Mouse (Mus musculus) lung, embryonic 15.5 days (tissue): ENCODE results near the gene Ppm1k. TPM values are rescaled to one million over a fixed set of nuclear protein-coding genes. Genes with fewer than 3 reads are reported as not detected.

Experiments
- polyA plus RNA-seq: library from polyadenylated mRNA; unstranded; fragments of >200 nt; fragmentation: Nextera tagmentation; extraction: Ambion mirVana; gene quantifications from 2 replicates; pipeline ENCODE4 v1.2.1, GENCODE M21; 2015

The Ppm1k gene
- polyA plus RNA-seq, 1 experiment from 2014 or later: 6.4 TPM

Other genes starting within 250 kb of the Ppm1k start
- gene Vmn1r16, start 206.0 kb downstream of the Ppm1k start, polyA plus RNA-seq: not detected in 2 replicates
- not detected in 2 replicates for gene Vmn1r17, start 171.7 kb downstream of the Ppm1k start, polyA plus RNA-seq
- gene Vmn1r18, start 139.7 kb downstream of the Ppm1k start, polyA plus RNA-seq: not detected in 2 replicates
- gene Vmn1r19, start 131.7 kb downstream of the Ppm1k start, polyA plus RNA-seq: not detected in 2 replicates
- gene Vmn1r20, start 106.5 kb downstream of the Ppm1k start, polyA plus RNA-seq: not detected in 2 replicates
- gene Herc6, start 45.5 kb upstream of the Ppm1k start, polyA plus RNA-seq: 2.9 and 3.7 TPM in 2 replicates
- 16.5 and 16.9 TPM in 2 replicates for gene Pyurf, start 156.6 kb upstream of the Ppm1k start, polyA plus RNA-seq
- 28.1 and 29.0 TPM in 2 replicates for gene Lancl2, start 167.1 kb upstream of the Ppm1k start, polyA plus RNA-seq